Mouse (Mus musculus) testis, adult 2 months (tissue): ENCODE data around the gene Sgo1.
"Not testable (repeated sequence)": the region's sequence is repeated elsewhere in the genome, so short reads cannot be mapped to it uniquely, and the experiment has no call there.

ENCODE experiments used
- CTCF ChIP-seq: fragments of 200-500 bp; IDR thresholded peaks from 2 replicates; pipeline ENCODE4 v1.5.1; 2012; ENCODE audit warnings: low read depth, mild to moderate bottlenecking, inconsistent platforms, low read length, moderate library complexity; ENCODE audit not compliant: control insufficient read depth, insufficient read depth, insufficient replicate concordance
- POLR2A ChIP-seq: fragments of 200-500 bp; IDR thresholded peaks from 2 replicates; pipeline ENCODE4 v1.6.1; 2012; ENCODE audit warnings: low read depth, mild to moderate bottlenecking, inconsistent platforms, low read length, moderate library complexity; ENCODE audit not compliant: control insufficient read depth

DNA sequence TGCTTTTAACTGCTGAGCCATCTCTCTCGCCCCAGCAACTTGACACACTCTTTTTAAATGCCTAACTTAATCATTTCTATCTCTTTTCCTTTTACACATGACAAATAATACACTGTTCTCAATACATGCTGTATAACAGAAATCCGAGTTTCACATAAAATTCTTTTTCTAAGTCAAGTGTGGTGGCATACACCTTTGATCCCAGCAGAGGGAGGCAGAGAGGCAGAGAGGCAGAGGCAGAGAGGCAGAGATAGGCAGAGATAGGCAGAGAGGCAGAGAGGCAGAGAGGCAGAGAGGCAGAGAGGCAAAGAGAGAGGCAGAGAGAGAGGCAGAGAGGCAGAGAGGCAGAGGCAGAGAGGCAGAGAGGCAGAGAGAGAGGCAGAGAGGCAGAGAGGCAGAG is 31.7 kb downstream of the Sgo1 start:
- peak; percentile 20; the same call in 1 of the 2 replicates for TF ChIP-seq CTCF
- not testable (repeated sequence) for TF ChIP-seq POLR2A
